Mouse (Mus musculus): Measurements from ENCODE around the gene Adam19. TPM values are rescaled to one million over a fixed set of nuclear protein-coding genes. Genes with fewer than 3 reads are reported as not detected.

Gene Adam19
- polyA plus RNA-seq, 1 experiment from 2014 or later = 12.6 TPM

DNA sequence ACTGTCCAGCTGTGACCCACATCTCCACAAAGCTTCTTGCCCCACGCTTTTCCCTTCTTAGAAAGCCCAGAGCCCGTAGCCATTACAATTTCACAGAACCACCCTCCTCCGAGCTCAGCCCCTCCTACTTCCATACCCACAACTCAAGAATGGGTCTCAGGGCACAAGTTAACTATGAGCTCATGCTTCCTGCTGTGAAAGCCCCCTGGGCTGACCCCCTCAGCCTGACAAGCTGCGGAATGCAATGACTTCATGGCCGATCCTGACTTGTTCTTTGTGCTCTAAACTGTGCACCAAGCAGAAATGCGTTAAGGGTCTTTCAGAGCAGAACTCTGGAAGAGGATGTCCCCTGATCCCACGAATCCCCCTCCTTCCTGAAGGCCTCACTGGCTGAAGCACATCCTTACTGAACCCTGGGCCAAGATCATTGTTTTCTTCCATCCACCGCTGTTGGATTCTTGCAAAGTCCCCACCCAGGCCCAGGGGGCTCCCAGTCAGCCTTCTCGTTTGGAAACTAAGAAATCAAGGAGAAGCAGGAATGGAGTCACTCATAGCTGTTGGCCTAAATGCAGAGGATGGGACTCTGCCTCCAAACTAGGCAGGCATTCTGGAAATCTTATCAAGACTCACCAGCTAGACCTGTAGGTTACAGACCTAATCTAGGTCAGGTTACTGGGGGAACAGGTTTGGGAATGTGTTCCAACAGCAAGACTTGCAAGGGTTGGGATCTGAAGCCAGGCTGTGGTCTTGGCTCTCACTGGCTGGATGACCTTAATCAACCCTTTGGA is 39.9 kb downstream of the Adam19 start:
- no peak overlapping the region for H3K27ac ChIP-seq (replicated peaks)
- no peaks in the 10 kb centered on the region for H3K9me3 ChIP-seq
- ATAC-seq (ENCODE audit: low FRiP score, low read depth) = no peak
- no peak overlapping the region for H3K4me3 ChIP-seq
- no peak overlapping the region for H3K4me2 ChIP-seq
- H3K27me3 ChIP-seq = no peaks in the 10 kb centered on the region
- peaks cover 4% of the 10 kb centered on the region; the same call in 1 of the 2 replicates for H3K4me1 ChIP-seq (replicated peaks)
- WGBS = 65% methylated on average over 9 of the region's 9 CpGs
- no peak overlapping the region for H3K9ac ChIP-seq
- peaks cover 19% of the 10 kb centered on the region for H3K36me3 ChIP-seq

DNA sequence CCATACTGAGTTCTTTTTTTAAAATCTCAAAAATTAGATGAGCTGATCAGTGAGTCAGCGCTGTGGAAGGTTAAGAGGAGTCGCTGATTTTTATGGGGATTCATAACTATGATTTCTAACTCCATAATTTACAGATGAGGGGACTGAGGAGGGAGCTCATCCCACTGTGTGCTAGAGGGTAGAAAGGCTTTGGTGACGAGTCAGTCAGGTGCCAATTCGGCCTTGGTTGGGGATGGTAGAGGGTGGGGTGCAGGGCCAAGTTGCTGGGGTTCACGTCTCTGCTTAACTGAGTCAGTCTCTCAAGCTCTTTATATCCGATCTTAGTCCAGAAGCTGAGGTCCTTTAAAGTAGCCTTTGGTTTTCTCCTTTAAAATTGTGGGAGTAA is 40.5 kb downstream of the Adam19 start:
- peaks cover 23% of the 10 kb centered on the region for H3K36me3 ChIP-seq
- WGBS = 92% methylated on average over 6 of the region's 6 CpGs

DNA sequence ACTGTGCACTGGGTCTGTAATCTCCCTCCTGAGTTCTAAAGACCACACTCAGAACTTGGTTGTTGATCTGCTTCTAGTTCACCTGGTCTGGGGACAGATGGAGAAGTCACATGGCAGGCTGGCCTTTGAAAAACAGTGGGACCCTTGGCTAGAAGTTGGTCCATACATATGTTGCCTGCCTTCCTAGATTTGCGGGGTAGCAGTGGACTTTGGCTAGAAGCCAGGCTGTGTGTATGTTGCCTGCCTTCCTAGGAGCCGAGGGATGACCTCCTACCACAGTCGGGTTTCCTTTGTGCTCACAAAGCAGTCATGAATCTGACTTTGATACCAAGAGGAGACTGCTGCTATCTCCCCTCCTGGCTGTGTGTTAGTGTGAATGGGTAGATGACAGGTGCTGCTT is 41.3 kb downstream of the Adam19 start:
- peaks cover 2% of the 10 kb centered on the region; the same call in 1 of the 2 replicates for H3K4me1 ChIP-seq (replicated peaks)
- H3K36me3 ChIP-seq = peaks cover 23% of the 10 kb centered on the region
- H3K27ac ChIP-seq (replicated peaks) = no peak overlapping the region
- WGBS = 77% methylated on average over 3 of the region's 3 CpGs
- no peak overlapping the region for H3K9ac ChIP-seq
- no peak for ATAC-seq (ENCODE audit: low FRiP score, low read depth)
- no peaks in the 10 kb centered on the region for H3K9me3 ChIP-seq
- H3K4me3 ChIP-seq = no peak overlapping the region
- no peaks in the 10 kb centered on the region for H3K27me3 ChIP-seq
- H3K4me2 ChIP-seq = no peak overlapping the region

More for the DNA sequence above, 40.5 kb downstream of the Adam19 start:
- no peaks in the 10 kb centered on the region for H3K9me3 ChIP-seq
- no peak overlapping the region for H3K9ac ChIP-seq
- H3K27me3 ChIP-seq = no peaks in the 10 kb centered on the region
- H3K4me1 ChIP-seq (replicated peaks) = peaks cover 4% of the 10 kb centered on the region; the same call in 1 of the 2 replicates
- no peak overlapping the region for H3K4me3 ChIP-seq
- no peak for ATAC-seq (ENCODE audit: low FRiP score, low read depth)
- H3K27ac ChIP-seq (replicated peaks) = no peak overlapping the region
- H3K4me2 ChIP-seq = no peak overlapping the region

DNA sequence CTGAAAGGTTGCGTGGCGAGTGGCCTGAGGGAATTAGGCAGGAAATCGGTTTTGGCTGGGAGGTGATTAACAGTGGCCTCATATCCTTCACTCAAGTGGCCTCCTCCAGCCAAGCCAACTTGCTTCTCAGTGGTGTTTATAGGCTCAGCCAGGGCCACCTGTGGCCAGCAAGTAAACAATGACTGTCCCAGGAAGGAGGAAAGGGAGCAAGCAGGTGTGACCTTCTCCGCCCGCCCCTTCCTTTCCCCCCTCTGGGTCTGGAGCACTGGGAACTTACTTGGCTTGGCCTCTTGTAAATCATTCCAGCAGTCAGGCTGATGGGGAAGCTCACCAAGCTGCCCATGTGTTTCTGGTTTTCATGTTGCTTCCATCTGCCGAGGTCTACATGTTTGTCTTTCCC is 46.3 kb downstream of the Adam19 start:
- Histone ChIP-seq H3K27ac (replicated peaks) (no peak overlapping the region), H3K9ac (no peak overlapping the region), H3K27me3 (no peaks in the 10 kb centered on the region), H3K4me2 (no peak overlapping the region), H3K4me1 (replicated peaks) (no peaks in the 10 kb centered on the region), H3K9me3 (no peaks in the 10 kb centered on the region), H3K4me3 (no peak overlapping the region), H3K36me3 (peaks cover 20% of the 10 kb centered on the region)
- 86% methylated on average over 6 of the region's 6 CpGs for WGBS
- no peak for ATAC-seq (ENCODE audit: low FRiP score, low read depth)

DNA sequence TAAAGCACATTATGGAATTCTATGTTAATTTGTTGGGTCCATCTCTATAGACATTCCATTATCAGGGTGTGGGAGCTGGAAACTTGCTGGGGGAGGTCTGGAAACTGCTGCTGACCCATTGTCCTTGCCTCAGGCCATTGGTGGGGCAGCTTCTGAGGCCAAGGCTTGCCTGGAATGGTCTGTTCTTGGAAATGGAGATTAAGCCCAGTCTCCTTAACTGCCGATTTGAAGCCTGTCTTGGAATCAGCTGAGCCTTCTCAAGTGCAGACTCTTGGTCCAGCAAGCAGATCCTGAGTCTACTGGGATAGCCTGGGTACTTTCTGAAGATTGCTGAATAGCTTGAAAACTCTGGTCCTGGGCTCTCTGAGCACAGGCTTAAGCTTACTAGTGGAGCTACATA is 51.3 kb downstream of the Adam19 start:
- Histone ChIP-seq H3K4me3 (no peak overlapping the region), H3K9ac (no peak overlapping the region), H3K27me3 (no peaks in the 10 kb centered on the region), H3K9me3 (no peaks in the 10 kb centered on the region), H3K36me3 (0 out of 2 replicates have a peak, but pooled peaks cover 4% of the 10 kb centered on the region), H3K4me2 (no peak overlapping the region), H3K4me1 (replicated peaks) (0 out of 2 replicates have a peak, but pooled peaks cover 4% of the 10 kb centered on the region), H3K27ac (replicated peaks) (no peak overlapping the region)
- no peak for ATAC-seq (ENCODE audit: low FRiP score, low read depth)
- WGBS = 96% methylated on average over 1 of the region's 1 CpGs

DNA sequence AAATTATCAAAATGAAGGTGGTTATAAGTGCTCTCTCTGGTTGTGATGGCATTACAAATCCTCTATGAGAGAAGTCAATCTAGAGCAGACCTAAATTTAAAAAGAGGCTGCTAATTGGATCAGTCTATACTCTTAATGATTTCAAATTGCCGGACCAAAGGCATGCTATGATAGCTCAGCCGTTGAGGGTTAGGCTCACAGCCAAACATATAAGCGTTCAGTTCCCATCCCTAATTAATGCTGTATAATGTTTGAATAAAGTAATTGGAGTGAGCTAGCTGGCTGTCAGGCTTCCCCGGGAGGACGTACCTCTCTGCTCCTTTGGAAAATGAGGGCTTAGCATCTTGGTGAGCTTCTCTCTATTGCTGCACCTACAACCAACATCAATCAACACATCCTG is 53.4 kb downstream of the Adam19 start:
- WGBS = 50% methylated on average over 5 of the region's 5 CpGs
- Histone ChIP-seq H3K27me3 (no peaks in the 10 kb centered on the region), H3K27ac (replicated peaks) (no peak overlapping the region), H3K9me3 (no peaks in the 10 kb centered on the region), H3K4me1 (replicated peaks) (0 out of 2 replicates have a peak, but pooled peaks cover 4% of the 10 kb centered on the region), H3K9ac (no peak overlapping the region), H3K4me2 (no peak overlapping the region), H3K36me3 (peaks cover 9% of the 10 kb centered on the region), H3K4me3 (no peak overlapping the region)
- ATAC-seq (ENCODE audit: low FRiP score, low read depth) = no peak

DNA sequence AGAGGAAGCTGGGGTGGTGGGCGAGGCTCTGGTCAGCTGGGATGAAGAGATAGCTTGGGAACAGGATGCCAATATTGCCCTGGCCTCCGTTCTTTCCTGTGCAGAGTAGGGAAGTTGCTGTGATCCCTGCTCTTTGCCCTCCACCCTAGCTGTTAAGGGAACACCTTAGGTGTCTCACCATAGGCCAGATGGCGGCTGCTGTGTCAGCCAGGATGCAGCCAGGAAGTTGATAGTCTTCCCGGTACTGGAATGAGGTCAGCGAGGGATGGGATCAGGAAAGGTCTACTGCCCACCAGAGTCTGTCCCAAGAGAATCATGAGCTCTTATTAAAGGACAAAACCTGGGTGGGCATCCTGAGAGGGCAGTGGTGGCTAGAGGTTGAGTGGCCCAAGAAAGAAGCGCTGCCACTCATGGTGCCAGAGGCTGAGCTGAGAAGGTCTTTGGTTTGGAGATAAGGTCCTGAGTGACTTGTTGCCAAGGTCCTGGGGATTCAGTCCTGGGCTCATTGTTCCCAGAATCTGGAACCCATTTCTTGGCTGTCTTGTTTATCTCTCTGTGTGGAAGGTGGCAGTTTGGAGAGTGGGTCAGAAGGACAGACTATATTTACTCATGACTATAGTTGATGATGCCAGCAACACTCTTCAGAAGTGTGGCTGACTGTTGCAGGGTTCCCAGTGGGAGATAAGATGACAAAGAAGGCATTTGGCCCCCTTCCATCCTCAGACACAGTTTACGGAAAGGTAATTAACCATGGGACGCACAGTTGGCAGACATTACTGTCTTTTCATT is 54.6 kb downstream of the Adam19 start:
- H3K4me3 ChIP-seq = no peak overlapping the region
- no peak for ATAC-seq (ENCODE audit: low FRiP score, low read depth)
- no peaks in the 10 kb centered on the region for H3K27me3 ChIP-seq
- no peak overlapping the region for H3K4me2 ChIP-seq
- WGBS = 79% methylated on average over 8 of the region's 8 CpGs
- no peaks in the 10 kb centered on the region for H3K9me3 ChIP-seq
- H3K9ac ChIP-seq = no peak overlapping the region
- peaks cover 15% of the 10 kb centered on the region for H3K36me3 ChIP-seq
- H3K27ac ChIP-seq (replicated peaks) = no peak overlapping the region
- H3K4me1 ChIP-seq (replicated peaks) = 0 out of 2 replicates have a peak, but pooled peaks cover 4% of the 10 kb centered on the region

DNA sequence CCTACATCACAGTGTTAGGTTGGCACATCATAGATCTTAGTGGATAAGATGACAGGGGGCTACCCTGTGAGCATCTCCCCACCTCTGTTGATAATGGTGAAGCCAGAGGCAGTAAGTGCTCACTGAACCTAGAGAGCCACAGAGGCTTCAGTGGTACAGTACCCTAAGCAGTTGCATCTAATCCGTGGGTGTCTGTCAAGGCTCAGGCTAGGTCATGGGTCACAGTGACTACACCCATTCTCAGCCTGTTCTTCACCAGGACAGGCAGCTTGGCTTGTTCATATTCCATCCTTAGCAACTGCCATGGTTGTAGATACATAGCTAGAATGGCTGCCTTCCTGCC is 55.1 kb downstream of the Adam19 start:
- H3K36me3 ChIP-seq = peaks cover 15% of the 10 kb centered on the region
- no peak for ATAC-seq (ENCODE audit: low FRiP score, low read depth)
- 0 out of 2 replicates have a peak, but pooled peaks cover 4% of the 10 kb centered on the region for H3K4me1 ChIP-seq (replicated peaks)
- WGBS = 75% methylated on average over 1 of the region's 1 CpGs
- H3K27ac ChIP-seq (replicated peaks) = no peak overlapping the region
- no peak overlapping the region for H3K4me2 ChIP-seq
- H3K4me3 ChIP-seq = no peak overlapping the region
- no peaks in the 10 kb centered on the region for H3K9me3 ChIP-seq
- H3K9ac ChIP-seq = no peak overlapping the region
- no peaks in the 10 kb centered on the region for H3K27me3 ChIP-seq

DNA sequence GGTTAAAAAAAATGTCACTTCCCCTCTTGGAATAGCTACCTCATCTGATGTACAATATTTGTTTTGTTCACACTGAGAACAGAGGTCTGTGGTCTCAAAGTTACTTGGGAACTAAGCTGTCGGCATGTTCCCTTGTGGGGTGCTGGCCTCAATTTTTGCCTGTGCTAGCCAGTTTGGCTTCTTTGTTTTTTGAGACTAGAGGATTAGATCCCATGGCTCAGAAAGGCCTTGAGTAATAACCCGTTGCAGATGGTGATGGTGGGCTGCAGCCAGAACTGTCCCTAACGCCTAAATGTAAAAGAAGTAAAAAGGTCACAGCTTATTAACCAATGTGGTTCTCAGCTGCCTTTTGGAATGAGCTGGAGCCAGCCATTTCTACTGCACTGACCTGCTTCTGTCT is 57.4 kb downstream of the Adam19 start:
- peaks cover 20% of the 10 kb centered on the region for H3K36me3 ChIP-seq
- no peak for ATAC-seq (ENCODE audit: low FRiP score, low read depth)
- H3K27ac ChIP-seq (replicated peaks) = no peak overlapping the region
- H3K4me1 ChIP-seq (replicated peaks) = 0 out of 2 replicates have a peak, but pooled peaks cover 4% of the 10 kb centered on the region
- no peaks in the 10 kb centered on the region for H3K27me3 ChIP-seq
- H3K9ac ChIP-seq = no peak overlapping the region
- no peak overlapping the region for H3K4me3 ChIP-seq
- no peaks in the 10 kb centered on the region for H3K9me3 ChIP-seq
- no peak overlapping the region for H3K4me2 ChIP-seq
- WGBS = 71% methylated on average over 3 of the region's 3 CpGs

DNA sequence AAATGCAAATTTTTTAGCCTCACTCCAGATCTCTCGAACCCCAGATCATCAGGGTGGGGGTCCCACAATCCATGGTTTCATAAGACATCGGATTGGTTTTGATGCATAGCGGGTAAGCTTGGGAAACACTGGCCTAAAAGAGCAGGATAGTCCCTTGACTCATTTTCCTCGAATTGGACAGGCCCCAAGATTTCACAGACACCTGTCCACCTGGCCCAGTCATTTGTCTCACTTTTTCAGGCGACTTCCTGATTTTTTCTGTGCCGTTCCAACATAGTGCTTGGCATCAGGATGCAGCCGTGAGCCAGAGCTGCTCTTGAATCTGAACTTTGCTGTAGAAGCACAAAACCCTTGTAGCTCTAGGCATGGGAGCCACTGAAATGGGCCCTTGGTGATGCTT is 58.4 kb downstream of the Adam19 start:
- Histone ChIP-seq H3K27ac (replicated peaks) (no peak overlapping the region), H3K27me3 (no peaks in the 10 kb centered on the region), H3K4me3 (no peak overlapping the region), H3K4me2 (no peak overlapping the region), H3K36me3 (peaks cover 26% of the 10 kb centered on the region), H3K9ac (no peak overlapping the region), H3K4me1 (replicated peaks) (0 out of 2 replicates have a peak, but pooled peaks cover 3% of the 10 kb centered on the region), H3K9me3 (no peaks in the 10 kb centered on the region)
- no peak for ATAC-seq (ENCODE audit: low FRiP score, low read depth)
- WGBS = 90% methylated on average over 7 of the region's 7 CpGs

DNA sequence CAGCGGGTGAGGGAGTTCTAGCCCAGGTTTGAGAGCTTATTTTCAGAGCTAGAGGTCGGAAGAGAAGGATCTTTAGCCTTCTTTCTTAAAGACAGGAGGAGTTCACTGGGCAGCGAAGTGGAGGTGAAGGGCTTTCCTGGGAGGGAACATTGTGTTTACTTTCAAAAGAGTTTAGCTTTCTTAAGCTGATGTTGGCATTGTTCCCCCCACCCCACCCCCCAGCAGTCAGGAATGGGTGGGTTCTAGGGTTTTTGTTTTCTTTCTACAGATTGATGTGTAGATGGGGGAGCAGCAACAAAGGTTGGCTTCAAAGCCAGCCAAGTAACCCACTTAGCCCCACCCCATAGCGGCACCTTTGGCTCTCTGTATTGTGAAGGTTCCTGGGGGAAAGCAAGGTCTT is 59.2 kb downstream of the Adam19 start:
- no peak for ATAC-seq (ENCODE audit: low FRiP score, low read depth)
- H3K9ac ChIP-seq = no peak overlapping the region
- H3K27me3 ChIP-seq = no peaks in the 10 kb centered on the region
- H3K4me3 ChIP-seq = no peak overlapping the region
- 66% methylated on average over 4 of the region's 4 CpGs for WGBS
- no peak overlapping the region for H3K27ac ChIP-seq (replicated peaks)
- no peaks in the 10 kb centered on the region for H3K4me1 ChIP-seq (replicated peaks)
- H3K36me3 ChIP-seq = peaks cover 26% of the 10 kb centered on the region
- no peak overlapping the region for H3K4me2 ChIP-seq
- H3K9me3 ChIP-seq = no peaks in the 10 kb centered on the region

DNA sequence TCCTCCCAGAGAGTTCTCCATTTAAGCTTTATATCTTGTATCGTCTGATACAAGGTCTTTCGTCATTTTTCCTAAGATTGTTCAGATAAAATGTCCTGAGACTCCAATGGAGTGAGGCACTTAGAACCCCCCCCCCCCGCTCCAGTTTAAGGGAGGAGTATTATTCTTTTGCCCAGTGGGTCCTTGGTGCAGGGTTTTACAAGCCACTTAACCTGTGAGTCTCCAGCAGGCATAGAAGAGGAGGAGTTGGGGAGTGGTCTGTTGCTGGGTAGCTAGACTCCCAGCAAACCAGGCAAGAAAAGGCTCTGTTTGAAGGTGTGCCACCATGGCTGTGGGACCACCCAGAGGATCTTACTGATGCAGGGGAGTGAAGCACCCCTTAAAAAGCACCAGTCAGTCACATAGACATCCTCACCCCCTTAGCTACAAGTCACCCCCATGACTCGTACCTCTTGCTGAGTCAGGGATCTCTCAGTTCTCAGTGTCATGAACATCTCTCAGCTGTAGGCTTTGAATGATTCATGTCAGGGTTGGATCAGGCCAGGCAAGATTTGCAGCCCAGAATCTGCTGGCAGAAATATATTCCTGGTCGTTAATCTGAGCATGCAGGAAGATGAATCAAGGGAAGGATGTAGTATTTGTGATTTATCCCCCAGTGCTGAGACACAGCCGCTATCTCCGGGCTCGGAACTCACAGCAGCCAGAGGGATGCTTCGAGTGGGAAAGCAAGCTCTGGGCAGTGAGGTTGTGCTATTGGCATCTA is 59.8 kb downstream of the Adam19 start:
- no peaks in the 10 kb centered on the region for H3K9me3 ChIP-seq
- H3K4me3 ChIP-seq = no peak overlapping the region
- 86% methylated on average over 9 of the region's 9 CpGs for WGBS
- H3K9ac ChIP-seq = no peak overlapping the region
- H3K27me3 ChIP-seq = no peaks in the 10 kb centered on the region
- ATAC-seq (ENCODE audit: low FRiP score, low read depth) = no peak
- peaks cover 26% of the 10 kb centered on the region for H3K36me3 ChIP-seq
- no peak overlapping the region for H3K27ac ChIP-seq (replicated peaks)
- no peaks in the 10 kb centered on the region for H3K4me1 ChIP-seq (replicated peaks)
- no peak overlapping the region for H3K4me2 ChIP-seq

Measured in hindbrain, embryonic 15.5 days (tissue).